Mouse (Mus musculus) heart, embryonic 11.5 days (tissue): Measurements from ENCODE around the gene Drd4. TPM values are rescaled to one million over a fixed set of nuclear protein-coding genes. Genes with fewer than 3 reads are reported as not detected.
A peak's percentile ranks its signal among the peaks of the same experiment; 100 is the strongest.

Experiments
- ATAC-seq: fragments of 200-750 bp; cut with Nextera tagmentation; replicated peaks from 2 replicates; pipeline ENCODE4 v1.8.0; 2017; ENCODE audit warnings: moderate library complexity; ENCODE audit not compliant: insufficient number of reproducible peaks, low FRiP score, low TSS enrichment
- H3K27ac ChIP-seq: fragments of 300-500 bp; sonication (generic); 2 replicates; pipeline ENCODE4 v1.5.1; 2014; ENCODE audit warnings: mild to moderate bottlenecking, low read depth, low read length
- H3K27me3 ChIP-seq: fragments of 300-500 bp; sonication (generic); 2 replicates; pipeline ENCODE4 v1.6.1; 2014; ENCODE audit warnings: mild to moderate bottlenecking, low read length, mixed read lengths; ENCODE audit not compliant: control insufficient read depth, insufficient read depth
- H3K36me3 ChIP-seq: fragments of 300-500 bp; sonication (generic); 2 replicates; pipeline ENCODE4 v1.6.1; 2014; ENCODE audit warnings: mild to moderate bottlenecking, low read length, moderate library complexity, mixed read lengths; ENCODE audit not compliant: control insufficient read depth, insufficient read depth
- H3K4me1 ChIP-seq: fragments of 300-500 bp; sonication (generic); 2 replicates; pipeline ENCODE4 v1.6.1; 2014; ENCODE audit warnings: low read length; ENCODE audit not compliant: control insufficient read depth, insufficient read depth
- H3K4me2 ChIP-seq: fragments of 300-500 bp; sonication (generic); 2 replicates; pipeline ENCODE4 v1.6.1; 2014; ENCODE audit warnings: mild to moderate bottlenecking, moderate library complexity
- H3K4me3 ChIP-seq: fragments of 300-500 bp; sonication (generic); 2 replicates; pipeline ENCODE4 v1.5.1; 2014; ENCODE audit warnings: low read depth, low read length
- H3K9ac ChIP-seq: fragments of 300-500 bp; sonication (generic); 2 replicates; pipeline ENCODE4 v1.6.1; 2014; ENCODE audit warnings: mild to moderate bottlenecking, low read depth, low read length, moderate library complexity
- H3K9me3 ChIP-seq: fragments of 300-500 bp; sonication (generic); replicated peaks from 2 replicates; pipeline ENCODE4 v1.6.1; 2016; ENCODE audit warnings: low read length; ENCODE audit not compliant: control insufficient read depth
- WGBS: fragments of 180-500 bp; shearing (Covaris S2); extraction: QIAGEN DNeasy Blood & Tissue Kit; methylation state at CpG from one replicate; pipeline ENCODE4 v1.1.7; 2014; ENCODE audit not compliant: insufficient replicate concordance; 5-methylcytosine and 5-hydroxymethylcytosine counted together
- polyA plus RNA-seq: library from polyadenylated mRNA; unstranded; fragments of >200 nt; fragmentation: Nextera tagmentation; extraction: Ambion mirVana; gene quantifications from 2 replicates; pipeline ENCODE4 v1.2.1, GENCODE M21; 2014

The Drd4 gene
- polyA plus RNA-seq, 1 experiment from 2014 or later, result 0.10 TPM

DNA sequence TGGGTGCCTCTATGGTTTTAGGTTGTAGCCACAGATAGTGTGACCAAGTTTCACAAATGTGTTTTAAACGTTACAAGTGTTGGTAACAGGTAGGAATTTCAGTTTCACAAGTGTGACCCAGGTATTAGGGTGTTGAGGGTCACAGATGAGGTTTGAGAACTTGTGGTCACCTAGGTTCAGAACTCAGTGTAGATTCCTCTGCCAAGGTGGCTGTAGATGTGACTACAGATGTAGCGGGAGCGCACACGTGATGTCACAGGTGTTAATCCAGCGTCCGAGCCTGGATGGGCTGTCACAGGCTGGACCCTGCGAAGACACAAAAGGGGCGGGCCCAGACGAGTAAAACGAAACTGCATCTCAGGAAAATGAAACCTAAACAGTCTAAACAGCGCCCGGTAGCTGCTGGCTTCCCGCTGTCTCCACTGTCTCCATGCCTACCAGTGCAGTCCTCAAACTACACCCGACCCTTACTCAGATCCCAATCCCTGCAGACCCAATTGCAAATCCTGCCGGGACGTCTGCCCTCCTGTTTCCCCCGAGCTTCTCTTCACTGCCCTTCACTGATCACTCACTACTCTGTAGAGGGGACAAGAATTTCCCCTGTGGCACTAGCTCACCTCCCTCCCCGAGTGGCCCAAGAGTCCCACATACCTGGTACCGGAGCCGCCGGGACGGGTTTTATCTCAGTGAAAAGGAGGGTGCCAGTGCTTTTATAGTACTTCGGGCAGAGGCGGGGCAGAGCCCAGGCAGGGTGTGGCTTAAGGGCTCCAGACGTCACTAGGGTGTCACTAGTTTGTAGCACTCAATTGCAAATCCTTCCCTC is 25.9 kb upstream of the Drd4 start, which contains the start of gene Irf7:
Gene Irf7, minus strand, starts transcription at position 743 of the 823 bp plus-strand sequence.
- H3K9me3 ChIP-seq, result no peaks in the 10 kb centered on the region
- peak within 1 kb of the TSS; percentile 54 for H3K4me3 ChIP-seq
- 10% methylated on average over 25 of the region's 25 CpGs for WGBS
- peak within 1 kb of the TSS; percentile 65 for H3K9ac ChIP-seq
- no peak within 1 kb of the TSS for H3K27ac ChIP-seq
- H3K36me3 ChIP-seq, result peaks cover 25% of the 10 kb centered on the region
- peak within 1 kb of the TSS; percentile 94 for H3K4me2 ChIP-seq
- peak; percentile 70 for ATAC-seq
- peaks cover 11% of the 10 kb centered on the region; the same call in 1 of the 2 replicates for H3K4me1 ChIP-seq
- no peaks in the 10 kb centered on the region for H3K27me3 ChIP-seq

DNA sequence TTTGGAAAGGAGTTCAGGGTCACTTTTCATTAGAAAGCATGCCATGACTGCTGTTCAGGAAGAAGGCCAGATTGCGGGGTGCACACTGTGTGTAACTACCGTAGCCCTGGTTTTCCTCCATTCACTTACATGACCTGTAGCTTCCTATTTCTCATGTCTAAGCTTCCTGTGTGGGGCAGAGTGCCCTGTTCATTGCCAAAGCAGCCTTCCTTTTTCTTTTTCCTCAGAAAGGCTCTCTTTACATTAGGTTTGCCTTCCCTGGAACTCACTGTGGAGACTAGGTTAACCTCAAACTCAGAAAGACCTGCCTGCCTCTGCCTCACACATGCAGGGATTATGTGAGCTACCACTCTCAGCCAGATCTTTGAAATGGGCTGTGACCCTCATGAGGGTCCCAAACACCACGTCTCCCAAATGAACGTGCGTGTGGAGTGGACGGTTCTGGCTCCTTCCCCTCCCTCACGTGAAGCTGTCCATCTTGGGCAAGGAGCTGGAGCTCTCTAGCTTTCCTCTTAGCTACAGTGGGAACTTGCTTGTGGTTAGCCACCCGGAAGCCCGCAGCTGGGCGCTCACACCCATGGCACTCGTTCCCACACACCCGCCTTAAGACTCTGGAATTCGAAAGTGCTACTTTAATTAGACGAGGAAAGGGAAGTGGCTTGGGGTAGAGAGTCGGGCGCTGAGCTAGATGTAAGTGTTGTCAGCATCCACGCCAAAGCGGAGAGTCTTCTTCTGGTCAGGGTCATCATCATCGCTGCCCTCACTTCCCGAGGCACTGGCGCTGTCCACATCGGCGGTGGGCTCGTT is 23.1 kb upstream of the Drd4 start:
- Histone ChIP-seq H3K27ac (no peak overlapping the region), H3K9ac (no peak overlapping the region), H3K36me3 (peaks cover 3% of the 10 kb centered on the region), H3K9me3 (no peaks in the 10 kb centered on the region), H3K4me1 (peaks cover 11% of the 10 kb centered on the region; the same call in 1 of the 2 replicates), H3K4me3 (0 out of 2 replicates have a peak overlapping the region, but pooled peaks have one; percentile 5), H3K4me2 (peak overlapping the region; percentile 38), H3K27me3 (no peaks in the 10 kb centered on the region)
- 62% methylated on average over 24 of the region's 24 CpGs for WGBS
- ATAC-seq, result no peak

DNA sequence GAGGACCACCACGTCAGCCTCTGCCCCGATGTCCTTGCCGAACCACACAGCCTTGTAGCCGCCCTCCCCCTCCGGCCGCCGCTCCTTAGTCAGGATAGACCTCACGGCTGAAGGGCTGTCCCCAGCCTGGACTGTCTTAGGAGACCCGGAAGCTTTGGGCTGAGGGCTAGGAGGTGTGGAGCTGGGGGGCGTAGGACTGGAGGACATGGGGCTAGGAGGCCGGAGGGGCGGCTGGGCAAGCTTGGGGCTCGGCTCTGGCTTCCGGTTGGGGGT is 22.6 kb upstream of the Drd4 start:
- Histone ChIP-seq H3K4me2 (peak overlapping the region; percentile 38), H3K4me3 (0 out of 2 replicates have a peak overlapping the region, but pooled peaks have one; percentile 5), H3K9me3 (no peaks in the 10 kb centered on the region), H3K27ac (no peak overlapping the region), H3K36me3 (no peaks in the 10 kb centered on the region), H3K27me3 (no peaks in the 10 kb centered on the region), H3K4me1 (peaks cover 11% of the 10 kb centered on the region; the same call in 1 of the 2 replicates), H3K9ac (no peak overlapping the region)
- ATAC-seq, result no peak
- WGBS, result 54% methylated on average over 14 of the region's 14 CpGs

DNA sequence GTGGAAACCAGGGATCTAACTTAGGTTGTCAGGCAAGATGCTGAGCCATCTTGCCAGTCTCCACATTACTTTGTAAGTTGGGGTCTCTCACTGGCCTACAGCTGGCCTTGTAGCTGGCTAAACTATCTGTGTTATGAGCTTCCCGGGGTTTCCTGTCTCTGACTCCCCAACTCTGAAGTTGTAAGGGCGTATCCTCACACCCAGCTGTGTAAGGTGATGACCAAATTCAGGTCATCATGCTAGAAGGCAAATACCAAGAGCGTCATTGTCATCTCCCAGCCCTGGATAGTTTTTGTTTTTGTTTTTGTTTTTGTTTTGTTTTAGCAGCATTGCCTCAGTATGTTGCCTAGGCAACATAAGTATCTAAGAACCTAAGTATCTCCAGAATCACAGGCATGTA is 21.2 kb upstream of the Drd4 start:
- 87% methylated on average over 3 of the region's 3 CpGs for WGBS
- no peak overlapping the region for H3K4me2 ChIP-seq
- H3K27ac ChIP-seq, result no peak overlapping the region
- no peak overlapping the region for H3K9ac ChIP-seq
- H3K4me1 ChIP-seq, result peaks cover 3% of the 10 kb centered on the region; the same call in 1 of the 2 replicates
- H3K27me3 ChIP-seq, result no peaks in the 10 kb centered on the region
- no peaks in the 10 kb centered on the region for H3K9me3 ChIP-seq
- H3K36me3 ChIP-seq, result no peaks in the 10 kb centered on the region
- no peak overlapping the region for H3K4me3 ChIP-seq
- ATAC-seq, result no peak

DNA sequence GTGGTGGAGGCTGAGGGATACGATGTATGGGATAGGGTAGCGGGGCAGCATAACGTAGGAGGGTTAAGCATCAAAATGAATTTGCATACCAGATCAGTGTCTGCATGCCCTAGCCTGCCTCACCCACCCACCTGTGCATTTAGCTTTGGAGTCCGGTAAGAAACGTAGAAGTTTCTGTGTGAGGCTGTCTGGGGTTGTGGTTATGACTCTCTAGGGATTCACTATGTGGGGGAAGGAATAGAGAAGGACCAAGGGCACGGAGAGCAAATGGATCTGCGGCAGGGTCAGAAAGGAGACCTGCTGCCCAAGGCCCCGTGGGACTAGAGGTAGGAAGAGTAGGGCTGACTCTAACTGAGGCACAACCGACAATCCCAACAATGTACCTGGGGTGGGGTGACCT is 16.4 kb upstream of the Drd4 start:
- no peak overlapping the region for H3K9ac ChIP-seq
- H3K36me3 ChIP-seq, result no peaks in the 10 kb centered on the region
- no peak overlapping the region for H3K27ac ChIP-seq
- no peak overlapping the region for H3K4me3 ChIP-seq
- H3K4me2 ChIP-seq, result no peak overlapping the region
- H3K4me1 ChIP-seq, result peaks cover 3% of the 10 kb centered on the region; the same call in 1 of the 2 replicates
- no peaks in the 10 kb centered on the region for H3K9me3 ChIP-seq
- WGBS, result 88% methylated on average over 9 of the region's 9 CpGs
- ATAC-seq, result no peak
- peaks cover 18% of the 10 kb centered on the region for H3K27me3 ChIP-seq

DNA sequence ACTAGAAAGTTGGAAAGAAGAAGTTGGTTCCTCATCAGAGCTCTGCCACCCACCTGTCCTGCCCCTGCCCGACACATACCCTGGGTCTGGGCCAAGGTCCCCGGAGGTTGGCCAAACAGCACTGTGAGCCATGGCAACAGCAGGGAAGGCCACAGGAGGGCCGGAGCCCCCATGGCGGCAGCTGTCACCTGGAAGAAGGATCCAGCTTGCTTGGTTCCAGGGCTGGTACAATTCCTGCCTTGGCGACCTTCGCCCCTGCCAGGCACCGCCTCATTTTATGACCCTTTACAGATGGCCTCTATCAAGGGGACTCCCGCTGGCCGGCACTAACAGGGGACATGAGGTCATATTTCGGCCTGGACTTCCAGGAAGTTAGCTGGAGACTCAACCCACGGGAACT is 15.3 kb upstream of the Drd4 start, which contains the start of gene Cdhr5:
Gene Cdhr5, minus strand, starts transcription at position 241 of the 400 bp plus-strand sequence.
- Histone ChIP-seq H3K9me3 (no peaks in the 10 kb centered on the region), H3K4me1 (peaks cover 3% of the 10 kb centered on the region; the same call in 1 of the 2 replicates), H3K27me3 (peaks cover 18% of the 10 kb centered on the region), H3K4me2 (no peak within 1 kb of the TSS), H3K9ac (no peak within 1 kb of the TSS), H3K27ac (no peak within 1 kb of the TSS), H3K36me3 (no peaks in the 10 kb centered on the region), H3K4me3 (no peak within 1 kb of the TSS)
- WGBS, result 72% methylated on average over 11 of the region's 11 CpGs
- no peak for ATAC-seq

DNA sequence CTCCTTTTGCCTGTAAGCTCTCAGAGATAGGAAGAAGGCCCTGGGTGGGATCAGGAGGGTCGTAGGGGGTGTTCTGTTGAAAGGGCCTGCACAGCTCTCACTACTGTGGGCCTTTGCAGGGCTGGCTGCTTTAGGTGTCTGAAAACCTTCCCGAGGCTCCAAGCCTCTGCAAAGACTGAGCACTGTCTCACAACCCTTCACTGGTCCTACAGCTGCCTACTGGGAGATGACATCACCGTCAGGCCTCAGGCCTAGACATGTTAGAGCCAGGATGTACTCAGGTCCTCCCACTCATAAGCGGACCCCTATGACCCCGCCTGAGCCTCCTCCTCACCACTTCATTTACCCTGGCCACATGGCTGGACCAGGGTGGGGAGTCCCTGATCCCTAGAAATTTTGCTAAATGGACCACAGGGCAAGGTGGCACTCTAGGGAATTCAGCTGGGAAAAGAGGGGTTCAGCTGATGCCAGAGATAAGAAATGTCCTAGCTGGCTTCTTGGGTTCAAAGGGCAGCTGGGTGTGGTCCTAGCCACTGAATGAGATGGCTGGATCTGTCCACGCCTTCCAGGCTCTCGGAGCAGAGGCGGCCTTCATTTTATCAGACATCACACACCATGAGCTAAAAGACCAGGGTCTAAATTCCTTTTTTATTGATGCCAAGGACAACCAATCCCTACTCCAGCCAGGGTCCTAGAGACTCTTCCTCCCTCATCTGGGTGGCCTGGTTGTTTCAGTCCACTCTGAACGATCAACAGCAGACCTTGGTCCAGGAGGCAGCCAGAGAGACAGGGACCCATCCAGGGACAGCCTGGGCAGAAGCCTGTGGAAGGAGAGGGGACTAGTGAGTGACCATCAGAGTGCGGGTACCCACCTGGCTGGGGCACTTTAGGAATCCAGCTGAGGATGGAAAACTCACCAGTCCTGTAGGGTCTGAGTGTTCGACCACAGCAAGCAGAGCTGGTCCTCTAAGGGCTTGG is 13.8 kb upstream of the Drd4 start:
- Histone ChIP-seq H3K4me1 (peaks cover 3% of the 10 kb centered on the region; the same call in 1 of the 2 replicates), H3K27ac (no peak overlapping the region), H3K27me3 (peaks cover 18% of the 10 kb centered on the region), H3K4me2 (peak overlapping the region; percentile 97), H3K9ac (no peak overlapping the region), H3K9me3 (no peaks in the 10 kb centered on the region), H3K36me3 (no peaks in the 10 kb centered on the region), H3K4me3 (no peak overlapping the region)
- ATAC-seq, result no peak
- 62% methylated on average over 11 of the region's 11 CpGs for WGBS
